Mouse (Mus musculus): ENCODE results near the gene Fbn1.

GRCm38 (mm10) chr2:125369666-125370065 lies 138.1 kb downstream of the Fbn1 start:
- TF ChIP-seq CTCF (IDR thresholded peaks at IDR 0.05; ENCODE audit: low read depth) = no peak
- no peak for TF ChIP-seq EP300 (IDR thresholded peaks at IDR 0.05; ENCODE audit: low read depth)

Measured in liver, embryonic 14.5 days (tissue).